Mouse (Mus musculus) heart, postnatal 4 days (tissue): ENCODE measurements at regions not wholly inside any gene's neighbourhood (a gene's known extent, or its start where the extent isn't known, plus 50 kb on each side); places are given as distances from the start of the nearest gene placed in this dataset.
A peak's percentile ranks its signal among the peaks of the same experiment; 100 is the strongest.

Source experiments
- DNase-seq: peaks from one replicate; pipeline ENCODE4 v3.0.0; 2021

DNA sequence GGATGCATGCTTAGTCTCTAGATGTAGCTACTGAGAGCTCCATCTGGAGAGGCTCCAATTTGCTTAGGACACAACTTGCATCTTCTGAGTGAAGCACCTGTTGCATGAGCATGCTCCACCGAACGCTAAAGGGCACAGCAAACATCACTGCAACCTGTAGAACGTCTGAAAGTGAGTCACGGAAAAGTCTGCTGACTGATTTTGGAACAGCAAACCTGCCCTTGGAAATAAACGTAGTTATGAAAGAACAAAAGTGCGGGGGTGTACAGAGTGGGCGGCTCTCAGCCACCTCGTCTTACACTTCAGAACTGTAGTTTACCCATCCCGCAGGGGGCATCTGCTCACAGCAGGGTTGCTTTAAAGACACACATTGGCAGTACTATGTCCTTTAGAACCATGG lies 97.0 kb upstream of the Rxylt1 start:
- no peak for DNase-seq

DNA sequence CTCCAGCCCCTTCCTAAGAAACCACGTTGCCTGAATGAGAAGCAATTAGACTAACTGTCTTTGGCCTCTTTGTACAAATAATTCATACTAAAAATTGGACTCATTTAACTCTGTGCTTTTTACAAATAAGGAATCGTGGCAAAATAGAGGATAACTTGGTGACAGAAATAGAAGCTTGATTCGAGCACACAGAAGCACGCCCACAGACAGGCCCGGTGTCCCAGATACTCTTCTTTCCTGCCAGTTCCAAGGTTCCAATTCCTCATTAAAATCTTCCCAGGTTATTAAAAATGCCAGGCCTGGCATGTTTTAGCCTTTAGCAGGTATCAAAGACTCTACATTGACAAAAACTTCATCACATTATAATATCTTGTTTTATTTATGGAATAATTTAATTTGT lies 96.2 kb upstream of the Rxylt1 start:
- no peak for DNase-seq

DNA sequence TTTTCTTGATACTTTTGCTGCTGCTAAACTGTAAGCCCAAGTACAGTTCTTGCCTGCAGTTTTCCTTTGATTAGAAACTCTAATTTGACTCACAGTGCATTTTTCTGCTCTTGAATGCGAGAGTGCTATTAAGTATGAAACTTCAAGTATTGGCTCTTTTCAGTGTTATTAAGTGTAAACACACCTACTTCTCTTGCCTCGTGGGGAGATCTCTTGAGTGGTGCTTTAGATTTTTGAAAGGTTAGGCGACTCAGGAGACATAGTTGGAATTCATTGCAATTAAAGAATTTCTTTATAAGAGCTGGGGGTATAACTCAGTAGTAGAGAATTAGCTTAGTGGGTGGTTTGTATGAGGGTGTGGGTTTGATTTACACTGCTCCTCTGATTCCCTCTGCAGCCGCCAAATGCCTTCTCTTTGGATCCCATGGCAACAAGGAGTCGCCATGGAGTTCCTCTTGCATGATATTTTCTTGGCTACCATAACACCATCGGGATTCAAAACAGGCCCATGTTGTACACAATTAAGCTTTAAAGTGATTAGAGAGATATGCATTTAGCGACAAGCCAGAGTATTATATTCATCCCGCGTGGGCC lies 88.1 kb upstream of the Rxylt1 start:
- no peak for DNase-seq

DNA sequence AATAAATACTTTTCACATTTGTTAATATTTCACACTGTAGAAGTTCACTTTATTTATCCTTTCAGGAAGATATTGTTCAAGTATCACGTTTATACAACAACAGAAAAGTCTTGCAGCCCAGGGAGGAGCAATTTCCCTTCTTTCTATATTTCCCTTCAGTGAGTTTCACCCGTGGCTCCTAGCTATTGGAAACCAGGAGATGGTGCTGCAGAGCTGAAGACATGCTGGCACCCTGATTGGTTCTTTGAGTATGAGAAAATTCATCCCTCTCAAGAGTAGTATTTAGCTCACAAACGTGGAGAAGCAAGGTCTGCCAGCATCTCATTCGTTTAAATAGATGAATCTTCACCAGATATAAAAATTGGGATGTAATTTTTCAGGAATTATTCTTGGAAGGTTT lies 85.9 kb upstream of the Rxylt1 start:
- peak; percentile 48 for DNase-seq

- DNase-seq, result no peak
Measured at GRCm38 (mm10) chr10:122149038-122149437, 51.9 kb upstream of the Rxylt1 start.

- no peak for DNase-seq
Measured at GRCm38 (mm10) chr10:122148609-122149008, 51.4 kb upstream of the Rxylt1 start.
